Mouse (Mus musculus) adrenal gland, postnatal 25 days (tissue): ENCODE measurements around the gene Bdh2. TPM values are rescaled to one million over a fixed set of nuclear protein-coding genes. Genes with fewer than 3 reads are reported as not detected.

Experiments used
- total RNA-seq: library from RNA; stranded (reverse); gene quantifications from 2 replicates; pipeline ENCODE4 v1.2.3, GENCODE M21; 2021

Bdh2 gene
- total RNA-seq, 1 experiment from 2014 or later = 1.3 TPM

Other genes starting within 250 kb of the Bdh2 start
- 4.0 and 7.1 TPM in 2 replicates for gene Cenpe, start 68.7 kb upstream of the Bdh2 start, total RNA-seq
- gene Slc9b2, start 26.5 kb downstream of the Bdh2 start, total RNA-seq = 0.79 and 1.0 TPM in 2 replicates
- 1.2 TPM in 1 of 2 replicates, not detected in the other for gene Slc9b1, start 66.8 kb downstream of the Bdh2 start, total RNA-seq
- 32.9 and 35.5 TPM in 2 replicates for gene Cisd2, start 142.7 kb downstream of the Bdh2 start, total RNA-seq
- 377 and 397 TPM in 2 replicates for gene Ube2d3, start 156.9 kb downstream of the Bdh2 start, total RNA-seq
- 8.8 and 16.0 TPM in 2 replicates for gene Manba, start 204.4 kb downstream of the Bdh2 start, total RNA-seq